8 mouse cellular contexts compared by ENCODE assay signal in the genomic region with DNA sequence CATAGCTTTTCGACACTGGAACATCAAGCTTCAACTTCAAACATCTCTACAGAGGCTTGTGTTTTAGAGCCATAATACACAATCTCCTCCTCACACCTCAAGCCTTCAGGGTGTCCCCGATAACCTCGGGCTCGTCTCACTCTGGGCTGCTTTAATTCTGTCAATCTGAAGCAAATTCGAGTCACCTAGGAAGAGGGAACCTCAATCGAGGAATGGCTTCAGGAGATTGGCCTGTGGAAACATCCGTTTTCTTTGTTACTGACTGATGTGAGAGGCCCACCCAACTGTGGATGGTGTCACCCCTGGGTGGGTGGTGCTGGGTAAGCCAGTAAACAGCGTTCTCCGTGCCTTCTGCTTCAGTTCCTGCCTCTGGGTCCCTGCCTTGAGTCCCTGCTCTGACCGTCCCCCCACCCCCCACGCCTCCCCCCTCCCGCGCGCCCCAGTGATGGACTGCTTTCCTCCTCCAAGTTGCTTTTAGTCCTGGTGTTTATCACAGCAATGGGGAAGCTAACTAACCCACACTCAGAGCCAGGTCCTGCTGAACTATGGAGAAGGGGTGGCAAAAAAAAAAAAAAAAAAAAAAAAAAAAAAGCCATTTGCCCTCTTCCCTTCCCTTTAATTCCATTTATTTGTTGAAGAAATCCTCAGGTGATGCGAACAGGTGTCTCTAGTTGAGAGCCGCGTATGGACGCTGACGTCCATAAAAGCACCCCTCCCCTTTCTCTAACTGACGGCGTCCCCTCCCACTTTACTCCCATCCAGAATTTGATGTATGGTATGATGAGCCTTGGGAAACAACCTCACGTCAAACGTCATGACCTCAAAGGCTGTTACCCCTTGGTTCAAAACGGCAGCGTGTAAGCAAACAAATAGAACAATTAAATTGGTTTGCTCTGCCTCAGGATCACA. TPM values are rescaled to one million over a fixed set of nuclear protein-coding genes. Genes with fewer than 3 reads are reported as not detected.
DNase-seq lines count a peak whose midpoint lies in the region; ATAC-seq and TF ChIP-seq lines count a peak whose summit lies in the region.

No protein-coding gene starts in this region.

- intact Hi-C loops in left cerebral cortex, postnatal 14 days (cut with DNase I): loop anchor here (2.0 to 10.0 kb wide), 3 partner anchors 93 to 381 kb away; a partner anchor contains a TSS

- 0 out of 2 replicates have a peak, but pooled peaks cover 2% of the 10 kb centered on the region for H3K27me3 ChIP-seq in kidney, embryonic 16.5 days (ENCODE audit: insufficient read depth, low read length)
- no peaks in the 10 kb centered on the region for H3K27me3 ChIP-seq in embryonic facial prominence, embryonic 13.5 days
- H3K27me3 ChIP-seq in intestine, postnatal 0 days (replicated peaks; ENCODE audit: control insufficient read depth, insufficient read depth, low read length): no peaks in the 10 kb centered on the region
- H3K27me3 ChIP-seq in myocyte (ENCODE audit: control insufficient read depth, insufficient read depth, insufficient read length): peaks cover 7% of the 10 kb centered on the region

- no peak overlapping the region for H3ac ChIP-seq in myocyte (ENCODE audit: control insufficient read depth, insufficient read length)

- 29% methylated on average over 23 of the region's 25 CpGs for WGBS in kidney, embryonic 16.5 days
- WGBS in embryonic facial prominence, embryonic 13.5 days: 31% methylated on average over 25 of the region's 25 CpGs
- WGBS in intestine, postnatal 0 days: 41% methylated on average over 25 of the region's 25 CpGs

- no peaks in the 10 kb centered on the region for H3K4me1 ChIP-seq in kidney, embryonic 16.5 days (ENCODE audit: insufficient read depth, low read length)
- H3K4me1 ChIP-seq in embryonic facial prominence, embryonic 13.5 days: peaks cover 5% of the 10 kb centered on the region; the same call in 1 of the 2 replicates
- H3K4me1 ChIP-seq in intestine, postnatal 0 days (replicated peaks; ENCODE audit: control insufficient read depth, insufficient read depth, low read length): no peaks in the 10 kb centered on the region

- H3K27ac ChIP-seq in kidney, embryonic 16.5 days (ENCODE audit: low read length): no peak overlapping the region
- H3K27ac ChIP-seq in embryonic facial prominence, embryonic 13.5 days: no peak overlapping the region
- no peak overlapping the region for H3K27ac ChIP-seq in intestine, postnatal 0 days (ENCODE audit: low read depth, low read length)

- H3K4me2 ChIP-seq in kidney, embryonic 16.5 days (replicated peaks; ENCODE audit: low read depth, low read length): peak overlapping the region; percentile 55
- H3K4me2 ChIP-seq in embryonic facial prominence, embryonic 13.5 days: peak overlapping the region; percentile 49
- peak overlapping the region; percentile 71 for H3K4me2 ChIP-seq in intestine, postnatal 0 days (replicated peaks; ENCODE audit: low read depth)
- H3K4me2 ChIP-seq in myocyte (ENCODE audit: low read depth): peak overlapping the region; percentile 70

- TF ChIP-seq POLR2A in myocyte (IDR thresholded peaks at IDR 0.05; ENCODE audit: insufficient read length, low read depth): no peak

- H3K4me3 ChIP-seq in kidney, embryonic 16.5 days (ENCODE audit: low read length): peak overlapping the region; percentile 26
- H3K4me3 ChIP-seq in embryonic facial prominence, embryonic 13.5 days: peak overlapping the region; percentile 19
- H3K4me3 ChIP-seq in intestine, postnatal 0 days (ENCODE audit: low read depth, low read length): peak overlapping the region; percentile 40
- no peak overlapping the region for H3K4me3 ChIP-seq in myocyte

- H3K79me2 ChIP-seq in myocyte (ENCODE audit: control insufficient read depth, insufficient read depth): no peaks in the 10 kb centered on the region

- ATAC-seq in kidney, embryonic 16.5 days (ENCODE audit: low FRiP score, low TSS enrichment): no peak
- no peak for ATAC-seq in embryonic facial prominence, embryonic 13.5 days (ENCODE audit: insufficient number of reproducible peaks, insufficient read depth, low FRiP score, low TSS enrichment, low read depth)
- no peak for ATAC-seq in intestine, postnatal 0 days

- H3K9me3 ChIP-seq in kidney, embryonic 16.5 days (ENCODE audit: low read length): no peaks in the 10 kb centered on the region
- H3K9me3 ChIP-seq in embryonic facial prominence, embryonic 13.5 days: no peaks in the 10 kb centered on the region; the same call in 1 of the 2 replicates
- H3K9me3 ChIP-seq in intestine, postnatal 0 days (ENCODE audit: control insufficient read depth): no peaks in the 10 kb centered on the region

- no peaks in the 10 kb centered on the region for H3K36me3 ChIP-seq in kidney, embryonic 16.5 days (ENCODE audit: insufficient read depth, low read length)
- no peaks in the 10 kb centered on the region for H3K36me3 ChIP-seq in embryonic facial prominence, embryonic 13.5 days
- peaks cover 25% of the 10 kb centered on the region; the same call in 1 of the 2 replicates for H3K36me3 ChIP-seq in intestine, postnatal 0 days (ENCODE audit: control insufficient read depth, insufficient read depth)
- no peaks in the 10 kb centered on the region for H3K36me3 ChIP-seq in myocyte (ENCODE audit: control insufficient read depth, insufficient read depth)

- DNase-seq in kidney, adult 11 months: no peak
- DNase-seq in left cerebral cortex, postnatal 14 days (ENCODE audit: low spot score in 2 of 2): no peak
- no peak for DNase-seq in urinary bladder, adult 18-20 months (ENCODE audit: low spot score in 2 of 2)
- no peak for DNase-seq in cerebellum, postnatal 10 days

- TF ChIP-seq CTCF in intestine, postnatal 0 days (IDR thresholded peaks at IDR 0.05; ENCODE audit: low read depth): no peak

- H3K9ac ChIP-seq in kidney, embryonic 16.5 days (replicated peaks; ENCODE audit: low read length): 0 out of 2 replicates have a peak overlapping the region, but pooled peaks have one; percentile 10
- H3K9ac ChIP-seq in embryonic facial prominence, embryonic 13.5 days: no peak overlapping the region
- H3K9ac ChIP-seq in intestine, postnatal 0 days (ENCODE audit: low read depth, low read length): no peak overlapping the region

TF ChIP-seq in myocyte, 11 proteins besides CTCF, POLR2A, EP300 and RAD21:
- TF ChIP-seq E2F4 (IDR thresholded peaks at IDR 0.05; ENCODE audit: insufficient read depth) (no peak), TCF3 (IDR thresholded peaks at IDR 0.05; ENCODE audit: insufficient read length, low read depth) (no peak), REST (IDR thresholded peaks at IDR 0.05; ENCODE audit: insufficient read depth, insufficient read length) (no peak), MYOG (IDR thresholded peaks at IDR 0.05; ENCODE audit: control insufficient read depth in 1 of 3, insufficient read depth in 1 of 3, insufficient read length in 2 of 3, low read depth in 2 of 3) (no peak), MAX (IDR thresholded peaks at IDR 0.05; ENCODE audit: low read depth) (no peak), CEBPB (IDR thresholded peaks at IDR 0.05; ENCODE audit: insufficient read depth, poor library complexity, severe bottlenecking) (no peak), TCF12 (IDR thresholded peaks at IDR 0.05; ENCODE audit: insufficient read depth, poor library complexity, severe bottlenecking) (no peak), POLR2AphosphoS2 (IDR thresholded peaks at IDR 0.05; ENCODE audit: insufficient read length, low read depth) (no peak), SRF (IDR thresholded peaks at IDR 0.05; ENCODE audit: control insufficient read depth, insufficient read length, low read depth) (no peak), USF1 (IDR thresholded peaks at IDR 0.05; ENCODE audit: low read depth) (no peak), MYOD1 (IDR thresholded peaks at IDR 0.05; ENCODE audit: control insufficient read depth in 1 of 3, insufficient read length in 2 of 3, low read depth in 2 of 3) (no peak)

RNA-seq across cellular contexts. Expression of a gene that starts 2.6 kb away (rescaled TPM):
- polyA plus RNA-seq in kidney, embryonic 16.5 days (2015; fragmentation: Nextera tagmentation; extraction: Ambion mirVana): 23.3 and 28.9 TPM in 2 replicates
- 0.45 and 2.1 TPM in 2 replicates for polyA plus RNA-seq in embryonic facial prominence, embryonic 13.5 days (2015; fragmentation: Nextera tagmentation; extraction: Ambion mirVana)
- 474 and 501 TPM in 2 replicates for polyA plus RNA-seq in intestine, postnatal 0 days (2015; fragmentation: Nextera tagmentation; extraction: Ambion mirVana)
- polyA plus RNA-seq in myocyte (2012; fragmentation: generic; extraction: Trizol): 0.20 TPM
- total RNA-seq in left cerebral cortex, postnatal 14 days (2021): under 1 TPM in 1 of 2 experiments, not detected in 1; 0.37 TPM

RNA-seq across cellular contexts. Expression of a gene that starts 32.4 kb away (rescaled TPM):
- 132 and 211 TPM in 2 replicates for polyA plus RNA-seq in kidney, embryonic 16.5 days (2015; fragmentation: Nextera tagmentation; extraction: Ambion mirVana)
- 0.66 and 5.3 TPM in 2 replicates for polyA plus RNA-seq in embryonic facial prominence, embryonic 13.5 days (2015; fragmentation: Nextera tagmentation; extraction: Ambion mirVana)
- 529 and 593 TPM in 2 replicates for polyA plus RNA-seq in intestine, postnatal 0 days (2015; fragmentation: Nextera tagmentation; extraction: Ambion mirVana)
- not detected for polyA plus RNA-seq in myocyte (2012; fragmentation: generic; extraction: Trizol)
- under 1 TPM in 1 of 2 experiments, not detected in 1; 0.31 TPM for total RNA-seq in left cerebral cortex, postnatal 14 days (2021)

Comparison
In these comparisons a context has a peak if more than half of its experiments do, and no peak if none do; other contexts are left out.
1. RNA of a gene that starts 32.4 kb away (polyA plus RNA-seq): 529 to 593 TPM in intestine, postnatal 0 days and 132 to 211 TPM in kidney, embryonic 16.5 days; 0.66 to 5.3 TPM in embryonic facial prominence, embryonic 13.5 days and not detected in myocyte (single experiment); every median in the first group is over 10 times any median in the second.
2. Peak in every context shown above with its lines, with median percentiles within 50 percentile points of each other: H3K4me2 ChIP-seq.